Mouse (Mus musculus) erythroblast, adult 5-6 weeks (primary cell): ENCODE measurements around the gene Gm13695. TPM values are rescaled to one million over a fixed set of nuclear protein-coding genes. Genes with fewer than 3 reads are reported as not detected.

Source experiments
- total RNA-seq, 2 experiments: library from RNA; stranded (forward) in 1 of 2; stranded (reverse) in 1 of 2; fragments of 150-400 nt in 1 of 2; fragments of 200-764, 138-1000 nt in 1 of 2; gene quantifications; 2 replicates each; pipeline versions ENCODE4 v1.2.3 to v1.2.4; 2015 to 2017; ENCODE audit warnings: low replicate concordance in 2 of 2

Gene Gm13695
- total RNA-seq, 2 experiments from 2014 or later, result not detected

Other genes with a start within 250 kb of the Gm13695 start
- gene Itgav, start 242.9 kb upstream of the Gm13695 start, total RNA-seq (2015; ENCODE audit: low replicate concordance), result 5.6 and 14.0 TPM in 2 replicates
- 3.5 and 5.3 TPM in 2 replicates for gene Itgav, start 242.9 kb upstream of the Gm13695 start, total RNA-seq (2017; ENCODE audit: low replicate concordance)
- not detected in 2 replicates for gene Fam171b, start 154.7 kb upstream of the Gm13695 start, total RNA-seq (2015; ENCODE audit: low replicate concordance)
- gene Fam171b, start 154.7 kb upstream of the Gm13695 start, total RNA-seq (2017; ENCODE audit: low replicate concordance), result not detected in 2 replicates
- gene Zswim2, start 26.1 kb upstream of the Gm13695 start, total RNA-seq (2015; ENCODE audit: low replicate concordance), result not detected in 2 replicates
- gene Zswim2, start 26.1 kb upstream of the Gm13695 start, total RNA-seq (2017; ENCODE audit: low replicate concordance), result not detected in 2 replicates
- not detected in 2 replicates for gene Gm13698, start 11.6 kb upstream of the Gm13695 start, total RNA-seq (2015; ENCODE audit: low replicate concordance)
- 0.42 TPM in 1 of 2 replicates, not detected in the other for gene Gm13698, start 11.6 kb upstream of the Gm13695 start, total RNA-seq (2017; ENCODE audit: low replicate concordance)
- not detected in 2 replicates for gene Gm13693, start 5.8 kb upstream of the Gm13695 start, total RNA-seq (2015; ENCODE audit: low replicate concordance)
- gene Gm13693, start 5.8 kb upstream of the Gm13695 start, total RNA-seq (2017; ENCODE audit: low replicate concordance), result 0.42 TPM in 1 of 2 replicates, not detected in the other
- not detected in 2 replicates for gene Gm13696, start 5.8 kb downstream of the Gm13695 start, total RNA-seq (2015; ENCODE audit: low replicate concordance)
- 0.42 TPM in 1 of 2 replicates, not detected in the other for gene Gm13696, start 5.8 kb downstream of the Gm13695 start, total RNA-seq (2017; ENCODE audit: low replicate concordance)
- gene Gm13694, start 11.6 kb downstream of the Gm13695 start, total RNA-seq (2015; ENCODE audit: low replicate concordance), result not detected in 2 replicates
- 0.42 TPM in 1 of 2 replicates, not detected in the other for gene Gm13694, start 11.6 kb downstream of the Gm13695 start, total RNA-seq (2017; ENCODE audit: low replicate concordance)
- gene Gm13697, start 17.4 kb downstream of the Gm13695 start, total RNA-seq (2015; ENCODE audit: low replicate concordance), result not detected in 2 replicates
- gene Gm13697, start 17.4 kb downstream of the Gm13695 start, total RNA-seq (2017; ENCODE audit: low replicate concordance), result 0.42 TPM in 1 of 2 replicates, not detected in the other
- not detected in 2 replicates for gene Gm13691, start 23.2 kb downstream of the Gm13695 start, total RNA-seq (2015; ENCODE audit: low replicate concordance)
- 0.14 TPM in 1 of 2 replicates, not detected in the other for gene Gm13691, start 23.2 kb downstream of the Gm13695 start, total RNA-seq (2017; ENCODE audit: low replicate concordance)